Mouse (Mus musculus) spleen, postnatal 36 days (tissue): Measurements from ENCODE around the gene Mrpl51.

Experiments
- DNase-seq, 2 experiments: peaks; one replicate each; pipeline ENCODE4 v3.0.0; 2022; ENCODE audit warnings: low spot score in 2 of 2, mixed read lengths in 1 of 2

Gene Mrpl51

DNA sequence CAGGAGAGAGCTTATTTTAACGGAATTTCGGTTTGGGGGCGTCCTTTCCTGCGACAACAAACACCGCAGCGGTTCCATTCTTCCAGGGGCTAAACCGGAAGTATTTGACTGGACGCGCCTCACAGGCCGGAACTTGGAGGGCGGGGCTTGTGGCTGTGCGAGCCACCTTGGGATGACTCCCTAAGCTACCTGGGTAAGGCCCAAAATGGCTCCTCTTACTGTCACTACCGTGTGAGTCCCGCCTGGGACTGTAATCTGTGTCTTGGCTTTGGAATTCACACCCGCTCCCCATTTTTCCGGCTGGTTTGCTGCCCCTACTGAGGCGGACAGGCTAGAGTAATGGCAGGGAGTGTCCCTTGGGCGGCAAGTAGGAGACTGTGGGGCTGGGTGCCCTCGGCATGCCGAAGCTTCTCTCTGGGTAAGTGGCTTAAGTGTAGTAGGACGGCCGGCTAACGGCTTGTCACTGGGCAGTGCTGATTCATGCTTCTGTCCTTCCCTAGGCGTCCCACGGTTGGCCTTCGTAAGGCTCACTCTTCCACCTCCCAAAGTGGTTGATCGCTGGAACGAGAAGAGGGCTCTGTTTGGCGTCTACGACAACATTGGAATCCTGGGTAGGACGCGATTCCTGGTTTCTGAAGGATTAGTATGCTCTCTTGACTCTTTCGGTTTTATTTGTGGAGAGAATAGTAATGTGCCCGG, 564 bp downstream of the Mrpl51 start:
- DNase-seq: peak; percentile 92 to 94

GRCm38 (mm10) chr6:125192841-125193240, 1.2 kb downstream of the Mrpl51 start:
- no peak for DNase-seq

- no peak for DNase-seq
These were observed 1.8 kb downstream of the Mrpl51 start for GRCm38 (mm10) chr6:125193390-125193789.

- no peak for DNase-seq
These were observed 4.0 kb downstream of the Mrpl51 start for GRCm38 (mm10) chr6:125195541-125196075.

GRCm38 (mm10) chr6:125196301-125196700, 4.7 kb downstream of the Mrpl51 start:
- DNase-seq: no peak

DNA sequence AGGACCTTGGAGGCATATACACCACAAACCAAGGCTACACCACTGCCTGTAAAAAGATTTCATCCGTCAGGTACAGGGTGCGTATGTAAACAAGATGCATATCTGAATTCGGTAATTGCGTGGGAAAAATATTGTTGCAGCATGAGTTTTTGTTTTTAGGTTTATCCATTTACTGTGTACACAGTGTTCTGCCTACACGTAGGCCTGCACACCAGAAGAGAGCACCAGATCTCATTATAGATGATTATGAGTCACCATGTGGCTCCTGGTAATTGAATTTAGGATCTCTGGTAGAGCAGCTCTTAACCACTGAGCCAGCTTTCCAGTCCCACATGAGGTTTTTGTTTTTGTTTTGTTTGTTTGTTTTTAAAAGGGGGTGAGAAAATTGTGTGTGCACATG, 5.6 kb downstream of the Mrpl51 start:
- no peak for DNase-seq

DNA sequence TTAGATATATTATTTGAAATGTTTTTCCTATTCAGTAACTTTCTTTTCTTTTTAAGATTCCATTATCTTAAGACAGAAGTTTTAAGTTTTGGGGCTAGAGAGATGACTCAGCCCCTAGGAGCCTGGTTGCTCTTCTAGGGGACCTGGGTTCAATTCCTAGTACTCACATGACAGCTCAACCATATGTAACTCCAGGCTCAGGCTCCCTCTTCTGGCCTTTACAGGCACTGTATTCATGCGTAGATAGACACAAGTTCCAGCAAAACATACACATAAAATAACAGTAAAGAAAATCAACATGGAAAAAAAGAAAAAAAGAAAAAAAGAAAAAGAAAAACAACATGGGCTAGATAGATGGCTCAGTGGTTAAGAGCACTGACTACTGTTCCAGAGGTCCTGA, 18.8 kb downstream of the Mrpl51 start:
- DNase-seq: no peak

GRCm38 (mm10) chr6:125212621-125213020, 21.0 kb downstream of the Mrpl51 start:
- no peak for DNase-seq

DNA sequence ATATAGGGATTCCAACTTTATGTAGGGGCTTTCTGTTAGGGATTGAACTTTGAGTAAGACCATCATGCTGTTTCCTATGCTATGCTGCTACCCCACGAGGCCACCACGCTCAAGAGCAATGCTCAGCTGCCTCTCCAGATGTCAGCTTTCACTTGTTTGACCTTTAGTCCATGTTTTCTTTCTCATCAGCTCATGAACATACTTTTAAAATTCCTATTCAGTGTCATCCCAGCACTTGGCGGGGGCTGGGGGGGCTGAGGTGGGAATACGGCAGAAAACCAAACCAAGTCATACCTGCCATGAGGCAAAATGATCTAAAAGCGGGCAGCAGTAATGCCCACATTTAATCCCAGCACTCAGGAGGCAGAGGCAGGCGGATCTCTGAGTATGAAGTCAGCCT, 21.5 kb downstream of the Mrpl51 start:
- DNase-seq: no peak

DNA sequence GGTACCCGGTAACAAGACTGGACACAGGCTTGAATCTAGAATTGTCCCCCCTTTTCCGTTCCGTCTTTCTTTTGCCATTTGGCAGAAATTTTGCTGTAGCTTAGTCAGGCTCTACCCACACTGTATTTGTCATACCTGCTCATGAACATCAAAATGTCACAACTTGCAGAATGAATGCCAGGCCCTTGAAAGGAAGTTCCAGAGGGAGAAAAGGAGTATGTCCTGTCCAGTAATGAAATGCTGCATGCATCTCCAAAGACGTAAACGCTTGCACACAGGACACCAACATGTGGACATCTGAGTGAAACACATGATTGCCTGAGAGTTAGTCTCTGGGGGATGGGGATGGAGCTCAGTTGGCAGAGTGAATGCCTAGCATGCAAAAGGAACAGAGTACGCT, 22.1 kb downstream of the Mrpl51 start:
- DNase-seq: no peak

DNA sequence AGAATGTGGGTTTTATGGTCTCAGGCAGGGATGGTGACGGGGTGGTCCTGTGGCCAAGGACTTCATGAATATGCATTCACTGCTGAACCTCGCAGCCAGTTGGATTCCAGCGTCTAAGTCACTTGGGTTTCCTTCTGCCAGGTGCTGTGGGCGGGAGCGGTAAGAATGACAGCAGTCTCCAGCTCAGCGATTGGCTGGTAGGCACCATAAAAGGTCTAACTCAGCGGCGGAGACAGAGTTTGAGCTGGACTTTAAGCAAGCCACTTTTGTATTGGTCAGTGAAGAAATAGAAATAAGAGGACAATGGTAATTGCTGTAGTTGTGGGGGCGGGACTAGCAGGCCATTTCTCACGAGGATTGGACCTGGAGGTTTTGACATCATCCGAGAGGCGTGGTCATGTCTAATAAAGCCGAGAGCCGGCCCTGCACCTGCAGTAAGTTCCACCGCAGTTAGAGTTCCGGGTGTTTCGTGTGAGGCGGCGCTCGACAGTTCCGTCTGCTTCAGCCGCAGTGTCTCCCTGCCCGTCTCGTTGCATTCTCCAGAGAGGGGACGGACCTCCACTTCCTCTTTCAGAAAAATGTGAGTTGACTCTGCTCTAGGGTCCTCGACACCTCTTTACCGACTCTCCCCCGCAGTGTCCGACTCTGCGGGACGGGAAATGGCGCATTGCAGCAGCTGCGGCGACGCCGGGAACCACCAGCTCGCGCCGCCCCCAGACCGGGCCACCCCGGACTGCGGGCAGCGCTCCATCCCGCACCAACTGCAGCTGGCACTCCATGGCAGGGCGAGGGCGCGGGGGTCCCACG, 23.8 kb downstream of the Mrpl51 start, which contains the start of gene Vamp1:
Gene Vamp1, plus strand, starts transcription at position 404 of the 807 bp plus-strand sequence.
- DNase-seq: peak; percentile 96 to 98

DNA sequence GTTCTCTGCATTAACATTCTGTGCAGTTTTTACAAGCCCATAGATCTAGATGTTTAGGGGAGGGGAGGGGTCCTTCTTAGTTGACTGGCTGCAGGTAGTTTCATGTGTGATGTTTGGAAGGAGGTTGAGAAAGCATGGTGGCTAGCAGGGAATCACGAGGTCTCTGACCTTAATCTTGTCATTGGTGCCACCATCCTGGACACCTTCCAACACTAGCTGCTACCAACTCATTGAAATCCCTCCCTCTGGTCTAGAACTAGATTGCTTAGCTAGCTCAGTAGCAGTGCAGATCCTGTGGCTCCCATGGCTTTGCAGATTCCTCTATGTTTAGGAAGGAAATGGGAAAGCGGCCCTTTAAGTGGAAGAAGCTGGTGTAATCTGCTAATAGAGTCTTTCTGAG, 25.3 kb downstream of the Mrpl51 start:
- no peak for DNase-seq

- DNase-seq: no peak
These were observed 26.3 kb downstream of the Mrpl51 start for GRCm38 (mm10) chr6:125217899-125218298.

DNA sequence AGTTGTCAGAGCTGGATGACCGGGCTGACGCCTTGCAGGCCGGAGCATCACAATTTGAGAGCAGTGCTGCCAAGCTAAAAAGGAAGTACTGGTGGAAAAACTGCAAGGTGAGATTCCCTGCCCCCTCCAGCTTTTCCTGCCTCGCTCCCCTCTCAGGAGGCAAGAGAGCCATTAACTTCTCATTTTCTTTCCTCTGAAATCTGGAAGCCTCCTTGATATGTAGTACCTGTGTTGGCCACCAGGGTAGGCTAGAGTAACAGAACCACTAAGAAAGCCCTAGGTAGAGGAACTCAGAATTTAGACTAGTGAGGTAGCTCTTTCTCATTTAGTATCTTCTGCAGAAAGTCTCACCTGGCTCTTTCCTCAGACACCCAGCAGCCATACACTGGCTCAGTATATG, 27.4 kb downstream of the Mrpl51 start:
- DNase-seq: peak; percentile 73 to 81

- no peak for DNase-seq
These were observed 29.6 kb downstream of the Mrpl51 start for GRCm38 (mm10) chr6:125221115-125221745.

DNA sequence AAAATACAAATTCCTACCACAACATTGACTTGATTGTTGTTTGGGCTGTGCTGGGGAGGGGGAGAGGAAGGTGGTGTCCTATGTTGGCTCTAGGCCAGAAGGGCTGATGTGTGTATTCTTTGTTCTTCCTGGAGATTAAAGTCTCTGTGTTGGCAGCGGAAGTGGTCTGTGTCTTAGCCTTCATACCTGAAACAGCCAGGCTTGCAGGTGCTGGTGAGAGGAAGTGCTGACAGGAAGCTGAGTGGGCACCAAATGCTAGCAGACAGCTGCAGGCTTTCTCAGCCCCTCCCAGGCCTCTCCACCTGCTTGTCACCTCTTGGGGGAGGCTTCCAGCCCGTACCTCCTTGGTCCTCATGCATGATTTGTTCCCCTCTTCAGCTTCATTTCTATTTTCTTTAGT, 30.5 kb downstream of the Mrpl51 start:
- DNase-seq: peak; percentile 92 to 94

DNA sequence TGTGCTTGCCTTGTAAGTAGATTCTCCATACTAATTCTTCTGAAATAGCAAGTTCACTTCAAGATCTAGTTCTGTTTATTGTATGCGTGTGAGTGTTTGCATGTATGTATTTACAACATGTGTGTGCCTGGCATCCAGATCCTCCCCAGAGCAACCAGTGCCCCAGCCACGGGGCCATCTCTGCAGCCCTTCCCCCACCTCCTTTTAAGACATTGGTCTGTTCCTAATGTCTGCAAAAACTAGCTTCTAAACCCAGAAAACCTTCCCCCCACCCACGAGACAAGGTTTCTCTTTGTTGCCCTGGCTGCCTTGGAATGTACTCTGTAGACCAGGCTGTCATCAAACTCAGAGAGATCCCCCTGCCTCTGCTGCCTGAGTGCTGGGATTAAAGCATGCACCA, 31.0 kb downstream of the Mrpl51 start:
- DNase-seq: no peak

DNA sequence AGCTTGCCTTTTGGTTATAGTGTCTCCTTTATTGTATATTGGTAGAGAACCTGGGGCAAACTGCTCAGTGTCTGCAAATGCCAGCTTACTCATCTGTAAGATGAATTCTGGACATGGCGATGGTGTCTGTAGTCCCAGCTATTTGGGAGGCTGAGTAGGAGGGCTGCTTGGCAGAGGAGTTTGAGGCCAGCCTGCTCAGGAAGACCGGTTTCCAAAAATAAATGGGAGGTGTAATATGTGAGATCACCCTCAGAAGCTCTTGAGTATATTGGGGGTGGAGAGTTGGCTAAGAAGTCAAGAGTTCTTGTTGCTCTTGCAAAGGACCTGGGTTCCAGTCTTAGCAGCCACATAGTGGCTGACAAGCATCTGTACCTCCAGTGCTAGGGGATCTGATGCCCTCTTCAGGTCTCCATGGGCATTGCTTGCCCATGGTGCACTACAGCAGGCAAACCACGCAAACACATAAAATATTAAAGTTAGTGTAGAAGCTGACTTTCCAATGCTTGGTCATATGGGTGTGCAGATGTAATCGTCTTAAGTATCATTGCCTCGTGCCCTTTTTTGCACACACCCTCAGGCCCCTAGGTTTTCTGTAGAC, 34.0 kb downstream of the Mrpl51 start:
- peak in 1 of 2 experiments; percentile 48 for DNase-seq

DNA sequence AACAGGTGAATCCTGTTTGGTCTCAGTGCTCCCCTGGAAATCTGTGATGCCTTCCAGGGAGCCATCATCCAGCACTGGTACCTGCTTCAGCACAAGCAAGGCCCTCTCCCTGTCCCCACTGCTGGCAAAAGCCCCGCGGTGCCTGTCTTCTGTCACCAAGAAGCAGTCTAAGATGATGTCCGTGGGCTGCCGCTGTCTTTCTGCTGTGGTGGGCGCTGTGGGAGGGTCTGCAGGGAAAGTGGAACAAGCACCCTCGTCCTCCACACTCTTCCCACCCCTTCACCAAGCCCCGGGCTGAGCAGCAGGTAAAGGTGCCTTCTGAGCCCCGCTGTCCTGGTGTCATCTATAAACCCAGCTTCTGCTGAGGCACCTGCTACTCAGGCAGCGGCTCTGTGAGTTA, 39.0 kb downstream of the Mrpl51 start:
- DNase-seq: no peak

DNA sequence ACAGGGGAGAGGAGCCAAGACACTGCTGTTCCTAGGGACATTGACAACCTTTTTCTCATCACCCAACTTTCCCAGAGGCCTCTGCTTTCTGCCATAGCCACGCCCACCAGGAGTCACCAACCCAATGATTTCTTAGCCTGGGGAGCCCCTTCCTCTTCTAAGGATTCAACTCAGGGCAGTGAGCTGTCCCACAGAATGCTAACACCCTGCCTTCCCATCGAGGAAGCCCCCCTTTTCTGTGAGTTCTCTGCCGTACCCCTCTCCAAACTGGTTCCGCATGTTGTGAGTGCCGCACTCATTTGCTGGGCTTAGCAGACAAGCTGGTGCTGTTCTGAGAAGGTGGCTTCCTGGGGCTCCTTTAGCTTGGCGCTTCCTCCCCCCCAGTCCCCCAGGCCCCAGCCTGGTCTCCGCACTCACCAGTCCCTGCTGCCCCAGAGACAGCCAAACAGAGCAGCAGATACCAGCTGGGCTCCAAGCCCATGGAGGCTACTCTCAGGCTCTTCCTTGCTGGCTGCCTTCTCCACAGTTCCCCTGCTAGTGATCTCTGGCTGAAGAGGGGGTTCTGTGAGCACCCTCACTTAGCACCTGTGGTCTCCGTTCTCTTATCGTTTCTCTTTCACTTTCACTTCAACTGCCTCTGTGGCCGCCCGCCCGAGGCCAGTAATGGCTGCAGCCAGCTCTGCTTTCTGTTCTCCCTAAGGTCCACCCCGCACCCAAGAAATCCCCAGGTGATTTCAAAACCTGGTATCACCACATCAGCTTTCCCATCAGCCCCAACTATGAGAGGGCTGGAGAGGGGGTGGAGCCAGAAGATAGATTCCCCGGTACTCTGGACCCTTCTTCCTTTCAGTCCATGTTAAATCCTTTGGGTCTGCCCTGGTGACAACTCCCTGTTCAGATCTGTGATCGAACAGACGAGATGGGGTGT, 39.8 kb downstream of the Mrpl51 start, which contains the start of gene Tapbpl:
Gene Tapbpl, minus strand, starts transcription at position 744 of the 928 bp plus-strand sequence.
- DNase-seq: peak; percentile 78 to 80

DNA sequence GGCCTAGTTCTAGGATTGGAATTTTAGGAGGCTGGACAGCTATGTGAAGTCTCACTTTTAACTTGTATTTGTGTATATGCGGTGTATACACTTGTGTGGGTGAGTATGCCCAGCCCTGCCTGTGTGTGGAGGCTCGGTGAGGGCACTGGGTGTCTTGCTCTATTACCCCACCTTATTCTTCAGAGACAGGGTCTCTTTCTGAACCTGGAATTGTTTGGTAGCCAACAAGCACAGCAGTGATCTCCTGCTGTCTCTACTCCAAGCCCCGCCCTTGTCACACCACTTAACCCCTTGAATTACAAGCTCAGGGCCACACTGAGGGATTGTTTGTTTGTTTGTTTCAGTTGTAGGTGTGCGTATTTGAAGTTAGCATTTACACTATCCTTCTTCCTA, 40.4 kb downstream of the Mrpl51 start:
- no peak for DNase-seq
